Mouse (Mus musculus) heart, adult 18-20 months (tissue): ENCODE measurements at regions not wholly inside any gene's neighbourhood (a gene's known extent, or its start where the extent isn't known, plus 50 kb on each side); places are given as distances from the start of the nearest gene placed in this dataset.

Source experiments
- DNase-seq, 2 experiments: peaks; one replicate each; pipeline ENCODE4 v3.0.0; 2021 to 2022; ENCODE audit warnings: mixed read lengths in 1 of 2

GRCm38 (mm10) chr15:57542630-57543029 lies 65.2 kb upstream of the Slc22a22 start:
- DNase-seq, result no peak

- no peak for DNase-seq
These were observed 58.1 kb upstream of the Slc22a22 start for GRCm38 (mm10) chr15:57535514-57535913.
